Mouse (Mus musculus): ENCODE results near the gene Arcn1.

The Arcn1 gene

GRCm38 (mm10) chr9:44772392-44772749 is 4.7 kb upstream of the Arcn1 start:
- no peak for TF ChIP-seq GATA4 (IDR thresholded peaks at IDR 0.05; ENCODE audit: insufficient replicate concordance, low read length)

GRCm38 (mm10) chr9:44771376-44771775 is 3.7 kb upstream of the Arcn1 start:
- no peak for TF ChIP-seq GATA4 (IDR thresholded peaks at IDR 0.05; ENCODE audit: insufficient replicate concordance, low read length)

- no peak for TF ChIP-seq GATA4 (IDR thresholded peaks at IDR 0.05; ENCODE audit: insufficient replicate concordance, low read length)
These were observed 6.8 kb downstream of the Arcn1 start for GRCm38 (mm10) chr9:44760873-44761272.

GRCm38 (mm10) chr9:44748473-44748872 is 19.2 kb downstream of the Arcn1 start:
- no peak for TF ChIP-seq GATA4 (IDR thresholded peaks at IDR 0.05; ENCODE audit: insufficient replicate concordance, low read length)

GRCm38 (mm10) chr9:44747341-44747740 is 20.3 kb downstream of the Arcn1 start:
- TF ChIP-seq GATA4 (IDR thresholded peaks at IDR 0.05; ENCODE audit: insufficient replicate concordance, low read length), result no peak

- TF ChIP-seq GATA4 (IDR thresholded peaks at IDR 0.05; ENCODE audit: insufficient replicate concordance, low read length), result no peak
These were observed 21.0 kb downstream of the Arcn1 start for GRCm38 (mm10) chr9:44746666-44747065.

- TF ChIP-seq GATA4 (IDR thresholded peaks at IDR 0.05; ENCODE audit: insufficient replicate concordance, low read length), result no peak
These were observed 22.3 kb downstream of the Arcn1 start for GRCm38 (mm10) chr9:44745371-44745770.

GRCm38 (mm10) chr9:44740663-44741192 is 26.9 kb downstream of the Arcn1 start:
- no peak for TF ChIP-seq GATA4 (IDR thresholded peaks at IDR 0.05; ENCODE audit: insufficient replicate concordance, low read length)

GRCm38 (mm10) chr9:44737240-44737949 is 30.2 kb downstream of the Arcn1 start:
- TF ChIP-seq GATA4 (IDR thresholded peaks at IDR 0.05; ENCODE audit: insufficient replicate concordance, low read length), result no peak

GRCm38 (mm10) chr9:44736301-44736700 is 31.3 kb downstream of the Arcn1 start:
- TF ChIP-seq GATA4 (IDR thresholded peaks at IDR 0.05; ENCODE audit: insufficient replicate concordance, low read length), result no peak

- TF ChIP-seq GATA4 (IDR thresholded peaks at IDR 0.05; ENCODE audit: insufficient replicate concordance, low read length), result no peak
These were observed 31.8 kb downstream of the Arcn1 start for GRCm38 (mm10) chr9:44735886-44736285.

- TF ChIP-seq GATA4 (IDR thresholded peaks at IDR 0.05; ENCODE audit: insufficient replicate concordance, low read length), result no peak
These were observed 32.8 kb downstream of the Arcn1 start, which contains the start of gene Phldb1 for GRCm38 (mm10) chr9:44734524-44735494. Gene Phldb1, minus strand, starts transcription at chr9:44735198.

- TF ChIP-seq GATA4 (IDR thresholded peaks at IDR 0.05; ENCODE audit: insufficient replicate concordance, low read length), result no peak
These were observed 33.7 kb downstream of the Arcn1 start for GRCm38 (mm10) chr9:44733671-44734523.

GRCm38 (mm10) chr9:44732921-44733530 is 34.6 kb downstream of the Arcn1 start:
- TF ChIP-seq GATA4 (IDR thresholded peaks at IDR 0.05; ENCODE audit: insufficient replicate concordance, low read length), result no peak

All from liver, adult (tissue).